ENCODE assay signal across 8 mouse cellular contexts in genomic region chr5:122602233-122602632, GRCm38 (mm10). TPM values are rescaled to one million over a fixed set of nuclear protein-coding genes. Genes with fewer than 3 reads are reported as not detected.
DNase-seq lines count a peak whose midpoint lies in the region; ATAC-seq and TF ChIP-seq lines count a peak whose summit lies in the region.
"Had no signal": no experiment of that assay in that cellular context is flagged by ENCODE, and none has a peak within 500 bp of the region (broad histone marks: within the 10 kb centered on the region; RNA-seq: fewer than 3 reads in every experiment).

No protein-coding gene starts in this region.

- peak overlapping the region; percentile 73 for H3K27ac ChIP-seq in heart, embryonic 12.5 days (ENCODE audit: poor library complexity, severe bottlenecking)
- peak overlapping the region; percentile 67 for H3K27ac ChIP-seq in lung, postnatal 0 days (ENCODE audit: low read length)
- H3K27ac ChIP-seq: liver, embryonic 14.5 days had no signal

- intact Hi-C loops in left cerebral cortex, postnatal 25 days (cut with DNase I): no loop called here

- peaks cover 54% of the 10 kb centered on the region for H3K36me3 ChIP-seq in heart, embryonic 12.5 days
- peaks cover 18% of the 10 kb centered on the region for H3K36me3 ChIP-seq in lung, postnatal 0 days (ENCODE audit: insufficient read depth, low read length)

- ATAC-seq in heart, embryonic 12.5 days (ENCODE audit: insufficient number of reproducible peaks, low FRiP score): peak; percentile 55; the same call in 1 of the 2 replicates
- ATAC-seq in lung, postnatal 0 days: peak; percentile 98

- no peaks in the 10 kb centered on the region for H3K9me3 ChIP-seq in heart, embryonic 12.5 days (replicated peaks)
- no peaks in the 10 kb centered on the region for H3K9me3 ChIP-seq in lung, postnatal 0 days (ENCODE audit: low read length)

- H3K4me3 ChIP-seq in heart, embryonic 12.5 days: no peak overlapping the region
- no peak overlapping the region for H3K4me3 ChIP-seq in lung, postnatal 0 days (ENCODE audit: low read depth, low read length)

- no peaks in the 10 kb centered on the region for H3K27me3 ChIP-seq in heart, embryonic 12.5 days (replicated peaks)
- H3K27me3 ChIP-seq in lung, postnatal 0 days (replicated peaks; ENCODE audit: insufficient read depth, low read length): no peaks in the 10 kb centered on the region

- H3K4me2 ChIP-seq in heart, embryonic 12.5 days: peak overlapping the region; percentile 6; the same call in 1 of the 2 replicates
- H3K4me2 ChIP-seq in lung, postnatal 0 days (replicated peaks; ENCODE audit: low read depth, low read length): peak overlapping the region; percentile 36; the same call in 1 of the 2 replicates

- H3K4me1 ChIP-seq in heart, embryonic 12.5 days (replicated peaks): peaks cover 20% of the 10 kb centered on the region
- H3K4me1 ChIP-seq in lung, postnatal 0 days (ENCODE audit: insufficient read depth, low read depth, low read length): peaks cover 7% of the 10 kb centered on the region; the same call in 1 of the 2 replicates

- 27% methylated on average over 11 of the region's 11 CpGs for WGBS in heart, embryonic 12.5 days
- 11% methylated on average over 11 of the region's 11 CpGs for WGBS in lung, postnatal 0 days

- peak; percentile 65 for TF ChIP-seq CTCF in lung, postnatal 0 days (IDR thresholded peaks at IDR 0.05)

- DNase-seq in spleen, adult 18-20 months: peak; percentile 41 to 53
- no peak for DNase-seq in spleen, adult 12 weeks (ENCODE audit: low spot score)
- DNase-seq in lung, postnatal 0 days (ENCODE audit: low spot score): peak; percentile 95
- DNase-seq in testis, postnatal 14 days (ENCODE audit: low spot score): peak; percentile 44
- no peak for DNase-seq in left cerebral cortex, postnatal 25 days (ENCODE audit: low spot score in 2 of 2)
- DNase-seq in cerebellum, postnatal 36 days: no peak

- no peak overlapping the region for H3K9ac ChIP-seq in heart, embryonic 12.5 days
- H3K9ac ChIP-seq in lung, postnatal 0 days (replicated peaks; ENCODE audit: low read depth): no peak overlapping the region; the same call in 1 of the 2 replicates
- H3K9ac ChIP-seq: liver, embryonic 14.5 days had no signal

- TF ChIP-seq EP300 in lung, postnatal 0 days (IDR thresholded peaks at IDR 0.05): peak; percentile 65

RNA-seq across cellular contexts. Expression of gene Ift81, which starts 12.1 kb away (rescaled TPM):
- polyA plus RNA-seq in heart, embryonic 12.5 days (2016; fragmentation: Nextera tagmentation; extraction: Ambion mirVana): 25.2 and 30.0 TPM in 2 replicates
- polyA plus RNA-seq in lung, postnatal 0 days (2015; fragmentation: Nextera tagmentation; extraction: Ambion mirVana): 29.5 and 38.5 TPM in 2 replicates
- total RNA-seq in left cerebral cortex, postnatal 25 days (2021): 10 to 100 TPM; 39.5 to 40.1 TPM

RNA-seq across cellular contexts. Expression of gene P2rx7, which starts 41.5 kb away (rescaled TPM):
- 0.76 and 0.91 TPM in 2 replicates for polyA plus RNA-seq in heart, embryonic 12.5 days (2016; fragmentation: Nextera tagmentation; extraction: Ambion mirVana)
- polyA plus RNA-seq in lung, postnatal 0 days (2015; fragmentation: Nextera tagmentation; extraction: Ambion mirVana): 6.7 and 7.0 TPM in 2 replicates
- total RNA-seq in left cerebral cortex, postnatal 25 days (2021): 1 to 10 TPM; 7.9 to 8.3 TPM

Comparison
In these comparisons a context has a peak if more than half of its experiments do, and no peak if none do; other contexts are left out.
1. DNase-seq: peak in spleen, adult 18-20 months (2 of 2), lung, postnatal 0 days (single experiment) and testis, postnatal 14 days (single experiment); none in spleen, adult 12 weeks (single experiment), left cerebral cortex, postnatal 25 days (0 of 2) and cerebellum, postnatal 36 days (0 of 2).